Mouse (Mus musculus) MEL (cell line): ENCODE data around the gene Tdo2. TPM values are rescaled to one million over a fixed set of nuclear protein-coding genes. Genes with fewer than 3 reads are reported as not detected.

Source experiments
- DNase-seq: peaks from one replicate; pipeline ENCODE4 v3.0.0; 2011; ENCODE audit warnings: low read depth, low spot score
- H3K27ac ChIP-seq: 2 replicates; pipeline ENCODE4 v1.5.1; 2012; ENCODE audit warnings: low read depth, mild to moderate bottlenecking, control low read depth, low read length, moderate library complexity; ENCODE audit not compliant: control insufficient read depth
- H3K27me3 ChIP-seq, 2 experiments: fragments of 150-350 bp in 1 of 2; sonication (generic) in 1 of 2; 2 replicates each; pipeline ENCODE4 v1.6.1; 2012; ENCODE audit warnings: low read length in 2 of 2, mild to moderate bottlenecking in 2 of 2, improper control_type of control experiment in 1 of 2, moderate library complexity in 1 of 2; ENCODE audit not compliant: insufficient read depth in 2 of 2, control insufficient read depth in 1 of 2
- H3K36me3 ChIP-seq, 2 experiments: 2 replicates each; pipeline ENCODE4 v1.6.1; 2012 to 2014; ENCODE audit warnings: low read length in 2 of 2, improper control_type of control experiment in 1 of 2, inconsistent platforms in 1 of 2, mild to moderate bottlenecking in 1 of 2; ENCODE audit not compliant: insufficient read depth in 2 of 2, control insufficient read depth in 1 of 2
- H3K4me1 ChIP-seq, 2 experiments: fragments of 150-350 bp in 1 of 2; sonication (generic) in 1 of 2; 2 replicates each; pipeline ENCODE4 v1.6.1; 2012; ENCODE audit warnings: low read length in 2 of 2, improper control_type of control experiment in 1 of 2, mild to moderate bottlenecking in 1 of 2; ENCODE audit not compliant: insufficient read depth in 2 of 2, control insufficient read depth in 1 of 2
- H3K4me3 ChIP-seq, 2 experiments: fragments of 150-350 bp in 1 of 2; sonication (generic) in 1 of 2; 2 replicates each; pipeline ENCODE4 v1.5.1; 2012; ENCODE audit warnings: low read depth in 2 of 2, low read length in 2 of 2, mild to moderate bottlenecking in 2 of 2, moderate library complexity in 2 of 2, control low read depth in 1 of 2, improper control_type of control experiment in 1 of 2; ENCODE audit not compliant: control insufficient read depth in 1 of 2, insufficient read depth in 1 of 2
- H3K79me2 ChIP-seq: 2 replicates; pipeline ENCODE4 v1.6.1; 2012; ENCODE audit warnings: mild to moderate bottlenecking, low read length, moderate library complexity; ENCODE audit not compliant: control insufficient read depth, poor library complexity, insufficient read depth
- H3K9ac ChIP-seq: 2 replicates; pipeline ENCODE4 v1.6.1; 2012; ENCODE audit warnings: low read depth, mild to moderate bottlenecking, control low read depth, low read length, moderate library complexity; ENCODE audit not compliant: control insufficient read depth, poor library complexity, severe bottlenecking
- H3K9me3 ChIP-seq: fragments of 150-350 bp; sonication (generic); replicated peaks from 2 replicates; pipeline ENCODE4 v1.6.1; 2012; ENCODE audit warnings: mild to moderate bottlenecking, low read length, improper control_type of control experiment, moderate library complexity; ENCODE audit not compliant: insufficient read depth
- CHD1 ChIP-seq: IDR thresholded peaks from 2 replicates; pipeline ENCODE4 v1.6.1; 2012; ENCODE audit warnings: low read depth, mild to moderate bottlenecking, inconsistent platforms, low read length, improper control_type of control experiment
- CTCF ChIP-seq, 3 experiments: IDR thresholded peaks in 2 of 3; conservative IDR thresholded peaks in 1 of 3; 2 replicates each; pipeline ENCODE4 v1.5.1; 2011 to 2012; ENCODE audit warnings: low read length in 3 of 3, low read depth in 2 of 3, mild to moderate bottlenecking in 2 of 3, improper control_type of control experiment in 1 of 3, inconsistent platforms in 1 of 3, mixed read lengths in 1 of 3, moderate library complexity in 1 of 3; ENCODE audit not compliant: control insufficient read depth in 1 of 3, insufficient read depth in 1 of 3, poor library complexity in 1 of 3, severe bottlenecking in 1 of 3
- ELF1 ChIP-seq: IDR thresholded peaks from 2 replicates; pipeline ENCODE4 v1.6.1; 2014; ENCODE audit warnings: low read depth, mild to moderate bottlenecking, inconsistent platforms, low read length, improper control_type of control experiment, moderate library complexity
- EP300 ChIP-seq, 2 experiments: IDR thresholded peaks; 2 replicates each; pipeline ENCODE4 v1.6.1; 2011; ENCODE audit warnings: improper control_type of control experiment in 2 of 2, low read length in 2 of 2, low read depth in 1 of 2, mild to moderate bottlenecking in 1 of 2
- ETS1 ChIP-seq: IDR thresholded peaks from 2 replicates; pipeline ENCODE4 v1.6.1; 2012; ENCODE audit warnings: low read depth, mild to moderate bottlenecking, inconsistent platforms, low read length, improper control_type of control experiment, moderate library complexity
- GABPA ChIP-seq: IDR thresholded peaks from 2 replicates; pipeline ENCODE4 v1.6.1; 2012; ENCODE audit warnings: low read depth, mild to moderate bottlenecking, inconsistent platforms, low read length, improper control_type of control experiment, moderate library complexity
- GATA1 ChIP-seq: IDR thresholded peaks from 2 replicates; pipeline ENCODE4 v1.6.1; 2011; ENCODE audit warnings: low read depth, low read length, improper control_type of control experiment
- HCFC1 ChIP-seq: IDR thresholded peaks from 2 replicates; pipeline ENCODE4 v1.6.1; 2012; ENCODE audit warnings: low read depth, mild to moderate bottlenecking, inconsistent platforms, low read length, improper control_type of control experiment, moderate library complexity
- KAT2A ChIP-seq: conservative IDR thresholded peaks from 2 replicates; pipeline ENCODE4 v1.6.1; 2012; ENCODE audit warnings: low read depth, low read length, improper control_type of control experiment, inconsistent platforms
- MAFK ChIP-seq: IDR thresholded peaks from 2 replicates; pipeline ENCODE4 v1.6.1; 2011; ENCODE audit warnings: low read depth, mild to moderate bottlenecking, low read length, improper control_type of control experiment, borderline replicate concordance
- MAZ ChIP-seq: IDR thresholded peaks from 2 replicates; pipeline ENCODE4 v1.6.1; 2012; ENCODE audit warnings: low read depth, mild to moderate bottlenecking, inconsistent platforms, low read length, improper control_type of control experiment
- MXI1 ChIP-seq: IDR thresholded peaks from 2 replicates; pipeline ENCODE4 v1.6.1; 2011; ENCODE audit warnings: mild to moderate bottlenecking, low read depth, low read length, improper control_type of control experiment
- MYC ChIP-seq: IDR thresholded peaks from 2 replicates; pipeline ENCODE4 v1.6.1; 2011; ENCODE audit warnings: low read depth, mild to moderate bottlenecking, low read length, improper control_type of control experiment, moderate library complexity
- NELFE ChIP-seq: IDR thresholded peaks from 2 replicates; pipeline ENCODE4 v1.6.1; 2011; ENCODE audit warnings: low read depth, low read length, improper control_type of control experiment
- NRF1 ChIP-seq: IDR thresholded peaks from 2 replicates; pipeline ENCODE4 v1.6.1; 2014; ENCODE audit warnings: low read depth, mild to moderate bottlenecking, inconsistent platforms, low read length, improper control_type of control experiment, moderate library complexity; ENCODE audit not compliant: poor library complexity, insufficient read depth, severe bottlenecking
- POLR2A ChIP-seq, 2 experiments: IDR thresholded peaks; 2 replicates each; pipeline ENCODE4 v1.6.1; 2011 to 2012; ENCODE audit warnings: low read length in 2 of 2, mild to moderate bottlenecking in 2 of 2, control low read depth in 1 of 2, improper control_type of control experiment in 1 of 2, low read depth in 1 of 2, moderate library complexity in 1 of 2; ENCODE audit not compliant: control insufficient read depth in 1 of 2, insufficient read depth in 1 of 2, poor library complexity in 1 of 2
- POLR2AphosphoS5 ChIP-seq: IDR thresholded peaks from 2 replicates; pipeline ENCODE4 v1.6.1; 2012; ENCODE audit warnings: low read depth, borderline replicate concordance, mild to moderate bottlenecking, inconsistent platforms, low read length, moderate library complexity, mixed read lengths
- RAD21 ChIP-seq: IDR thresholded peaks from 2 replicates; pipeline ENCODE4 v1.6.1; 2011; ENCODE audit warnings: mild to moderate bottlenecking, low read depth, low read length, improper control_type of control experiment
- RCOR1 ChIP-seq: IDR thresholded peaks from 2 replicates; pipeline ENCODE4 v1.6.1; 2012; ENCODE audit warnings: low read depth, mild to moderate bottlenecking, inconsistent platforms, low read length, improper control_type of control experiment
- SIN3A ChIP-seq: IDR thresholded peaks from 2 replicates; pipeline ENCODE4 v1.6.1; 2012; ENCODE audit warnings: low read length, improper control_type of control experiment, inconsistent platforms
- SMC3 ChIP-seq: IDR thresholded peaks from 2 replicates; pipeline ENCODE4 v1.6.1; 2011; ENCODE audit warnings: low read depth, low read length, improper control_type of control experiment
- TAL1 ChIP-seq: IDR thresholded peaks from 2 replicates; pipeline ENCODE4 v1.6.1; 2012; ENCODE audit warnings: mild to moderate bottlenecking, inconsistent platforms, low read length, moderate library complexity, mixed read lengths
- TBP ChIP-seq: IDR thresholded peaks from 2 replicates; pipeline ENCODE4 v1.8.0; 2011; ENCODE audit warnings: low read depth, low read length, improper control_type of control experiment
- USF1 ChIP-seq: IDR thresholded peaks from 2 replicates; pipeline ENCODE4 v1.6.1; 2014; ENCODE audit warnings: low read depth, mild to moderate bottlenecking, inconsistent platforms, low read length, improper control_type of control experiment, moderate library complexity
- ZKSCAN1 ChIP-seq: IDR thresholded peaks from 2 replicates; pipeline ENCODE4 v1.6.1; 2012; ENCODE audit warnings: low read depth, mild to moderate bottlenecking, inconsistent platforms, low read length, improper control_type of control experiment, moderate library complexity
- ZMIZ1 ChIP-seq: IDR thresholded peaks from 2 replicates; pipeline ENCODE4 v1.6.1; 2012; ENCODE audit warnings: low read depth, mild to moderate bottlenecking, inconsistent platforms, low read length, improper control_type of control experiment, moderate library complexity
- polyA plus RNA-seq, 2 experiments: library from polyadenylated mRNA; stranded (reverse) in 1 of 2; unstranded in 1 of 2; fragments of >175 nt in 1 of 2; fragments of >200 nt in 1 of 2; gene quantifications; 2 replicates each; pipeline versions ENCODE4 v1.2.1 to v1.2.4; 2012; ENCODE audit warnings: low replicate concordance in 2 of 2, low read depth in 1 of 2; ENCODE audit not compliant: insufficient read length in 2 of 2, insufficient read depth in 1 of 2, missing spikeins in 1 of 2
- total RNA-seq: library from RNA; depleted of rRNA; stranded (reverse); fragments of 300-350 nt; gene quantifications from 2 replicates; pipeline ENCODE4 v1.2.3, GENCODE M21; 2012

Tdo2 gene
- total and polyA plus RNA-seq, 3 experiments = not detected

DNA sequence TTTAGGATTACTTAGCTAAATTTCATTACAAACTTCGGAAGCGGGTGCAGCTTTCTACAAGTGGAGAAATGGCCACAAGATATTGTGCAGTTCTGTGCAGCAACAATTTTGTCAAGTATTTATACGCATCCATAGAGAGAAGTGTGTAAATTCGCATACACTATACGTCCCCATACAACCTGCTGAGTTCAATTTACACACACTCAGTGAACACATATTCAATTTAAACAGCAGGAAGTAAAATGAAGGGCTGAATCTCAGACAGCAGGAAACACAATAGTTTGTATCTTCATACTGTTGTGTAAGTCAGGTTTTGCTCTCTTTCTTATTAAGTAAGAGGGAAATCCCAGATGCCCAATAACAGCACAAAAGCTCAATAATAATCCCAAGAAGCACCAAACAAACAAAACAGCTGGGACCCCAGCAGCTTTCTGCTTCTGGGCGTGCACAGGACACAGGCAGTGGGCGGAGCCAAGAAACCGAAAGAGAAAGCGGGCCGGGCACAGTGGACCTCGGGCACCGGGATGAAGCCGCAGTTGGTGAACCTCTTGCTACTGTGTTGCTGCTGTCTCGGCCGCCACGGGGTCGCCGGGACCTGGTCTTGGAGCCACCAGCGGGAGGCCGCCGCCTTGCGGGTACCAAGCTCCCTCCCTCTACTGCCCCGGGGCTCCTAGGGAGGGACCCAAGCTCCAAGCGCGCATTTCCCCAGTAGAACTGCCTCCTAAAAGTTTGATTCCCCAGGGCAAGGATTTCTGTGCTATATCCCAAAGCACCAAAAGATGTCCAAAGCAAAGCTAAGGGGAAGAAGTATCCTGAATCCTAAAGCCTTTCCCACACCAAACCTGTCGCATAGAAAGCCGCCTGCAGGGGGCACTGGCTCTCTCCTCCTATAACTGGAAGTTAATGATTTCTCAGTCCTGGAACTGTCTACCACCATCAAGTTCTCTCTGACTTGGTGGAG lies 43.6 kb downstream of the Tdo2 start, which contains the start of gene Ctso (continued):
- TF ChIP-seq TBP (no peak), POLR2A (IDR thresholded peaks at IDR 0.05; ENCODE audit: control insufficient read depth in 1 of 2, insufficient read depth in 1 of 2, low read depth in 1 of 2, low read length in 2 of 2, poor library complexity in 1 of 2) (no peak), SIN3A (peak; percentile 35; the same call in 1 of the 2 replicates), CHD1 (no peak), GABPA (no peak), GATA1 (no peak), NRF1 (no peak), MXI1 (no peak; the same call in 1 of the 2 replicates), MAZ (no peak), MYC (no peak), KAT2A (no peak), ELF1 (no peak), SMC3 (peak; percentile 50), EP300 (IDR thresholded peaks at IDR 0.05; ENCODE audit: low read depth in 1 of 2, low read length in 2 of 2) (no peak)

DNA sequence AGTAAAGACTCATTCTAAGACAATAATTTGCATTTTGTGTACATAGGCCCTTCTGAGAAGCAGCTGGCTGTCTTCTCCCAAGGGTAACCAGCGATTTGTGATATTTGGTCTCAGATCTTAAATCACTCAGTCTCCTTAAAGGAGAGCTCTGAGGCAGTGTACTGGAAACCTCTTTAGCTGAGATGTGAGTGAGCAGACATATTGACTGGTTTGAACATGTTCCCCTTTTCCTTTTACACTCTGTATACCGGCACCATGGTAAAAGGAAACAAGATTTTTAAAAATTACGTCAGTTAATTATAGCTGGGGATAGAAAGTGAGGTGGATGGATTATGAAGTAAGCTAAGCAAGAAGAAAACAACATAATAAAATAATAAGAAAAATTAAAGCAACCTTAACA lies 44.3 kb downstream of the Tdo2 start:
- no peak overlapping the region; the same call in 1 of the 2 replicates for H3K9ac ChIP-seq
- peak; percentile 12 for DNase-seq
- TF ChIP-seq TAL1 (no peak), KAT2A (no peak), SIN3A (no peak), TBP (no peak), ZMIZ1 (no peak), POLR2AphosphoS5 (no peak), ZKSCAN1 (no peak), CHD1 (no peak), RCOR1 (no peak), MXI1 (no peak), MAFK (no peak), MYC (no peak), RAD21 (no peak), CTCF (IDR thresholded peaks at IDR 0.05 in 2 of 3, conservative IDR thresholded peaks at IDR 0.05 in 1 of 3; ENCODE audit: control insufficient read depth in 1 of 3, insufficient read depth in 1 of 3, low read depth in 2 of 3, low read length in 3 of 3, poor library complexity in 1 of 3, severe bottlenecking in 1 of 3) (no peak), USF1 (no peak), HCFC1 (no peak), NELFE (no peak), NRF1 (no peak), ETS1 (no peak)
- H3K36me3 ChIP-seq = peaks cover 0 to 4% of the 10 kb centered on the region in 2 experiments; a peak in 2 of 4 replicates
- H3K4me3 ChIP-seq = peak overlapping the region; percentile 98 to 100
- no peaks in the 10 kb centered on the region; the same call in 1 of the 2 replicates for H3K79me2 ChIP-seq
- H3K9me3 ChIP-seq = no peaks in the 10 kb centered on the region
- no peak overlapping the region for H3K27ac ChIP-seq
- H3K27me3 ChIP-seq = no peaks in the 10 kb centered on the region
- peaks cover 0 to 2% of the 10 kb centered on the region in 2 experiments; a peak in 1 of 4 replicates for H3K4me1 ChIP-seq
